Mouse (Mus musculus) forebrain, embryonic 13.5 days (tissue): ENCODE data around the gene Agbl1. TPM values are rescaled to one million over a fixed set of nuclear protein-coding genes. Genes with fewer than 3 reads are reported as not detected.
"Not testable (repeated sequence)": the region's sequence is repeated elsewhere in the genome, so short reads cannot be mapped to it uniquely, and the experiment has no call there.

Experiments
- ATAC-seq: fragments of 200-750 bp; cut with Nextera tagmentation; 2 replicates; pipeline ENCODE4 v1.8.0; 2017
- H3K27ac ChIP-seq: fragments of 300-500 bp; sonication (generic); 2 replicates; pipeline ENCODE4 v1.5.1; 2015; ENCODE audit warnings: inconsistent platforms, mild to moderate bottlenecking, moderate library complexity
- H3K27me3 ChIP-seq: fragments of 300-500 bp; sonication (generic); 2 replicates; pipeline ENCODE4 v1.6.1; 2015; ENCODE audit warnings: mild to moderate bottlenecking, inconsistent platforms
- H3K36me3 ChIP-seq: fragments of 300-500 bp; sonication (generic); 2 replicates; pipeline ENCODE4 v1.6.1; 2015; ENCODE audit warnings: mild to moderate bottlenecking, inconsistent platforms; ENCODE audit not compliant: poor library complexity, severe bottlenecking
- H3K4me1 ChIP-seq: fragments of 300-500 bp; sonication (generic); 2 replicates; pipeline ENCODE4 v1.6.1; 2015; ENCODE audit warnings: inconsistent platforms
- H3K4me2 ChIP-seq: fragments of 300-500 bp; sonication (generic); 2 replicates; pipeline ENCODE4 v1.6.1; 2015; ENCODE audit warnings: inconsistent platforms, mild to moderate bottlenecking, moderate library complexity
- H3K4me3 ChIP-seq: fragments of 300-500 bp; sonication (generic); 2 replicates; pipeline ENCODE4 v1.5.1; 2015; ENCODE audit warnings: mild to moderate bottlenecking, inconsistent platforms
- H3K9ac ChIP-seq: fragments of 300-500 bp; sonication (generic); 2 replicates; pipeline ENCODE4 v1.6.1; 2015; ENCODE audit warnings: mild to moderate bottlenecking, inconsistent platforms
- H3K9me3 ChIP-seq: fragments of 300-500 bp; sonication (generic); replicated peaks from 2 replicates; pipeline ENCODE4 v1.6.1; 2016; ENCODE audit warnings: inconsistent platforms
- WGBS: fragments of 180-500 bp; shearing (Covaris S2); methylation state at CpG from one replicate; pipeline ENCODE4 v1.1.7; 2015; 5-methylcytosine and 5-hydroxymethylcytosine counted together
- polyA plus RNA-seq: library from polyadenylated mRNA; unstranded; fragments of >200 nt; fragmentation: Nextera tagmentation; extraction: Ambion mirVana; gene quantifications from 2 replicates; pipeline ENCODE4 v1.2.1, GENCODE M21; 2015

Agbl1 gene
- 0.16 and 0.18 TPM in 2 replicates for polyA plus RNA-seq

DNA sequence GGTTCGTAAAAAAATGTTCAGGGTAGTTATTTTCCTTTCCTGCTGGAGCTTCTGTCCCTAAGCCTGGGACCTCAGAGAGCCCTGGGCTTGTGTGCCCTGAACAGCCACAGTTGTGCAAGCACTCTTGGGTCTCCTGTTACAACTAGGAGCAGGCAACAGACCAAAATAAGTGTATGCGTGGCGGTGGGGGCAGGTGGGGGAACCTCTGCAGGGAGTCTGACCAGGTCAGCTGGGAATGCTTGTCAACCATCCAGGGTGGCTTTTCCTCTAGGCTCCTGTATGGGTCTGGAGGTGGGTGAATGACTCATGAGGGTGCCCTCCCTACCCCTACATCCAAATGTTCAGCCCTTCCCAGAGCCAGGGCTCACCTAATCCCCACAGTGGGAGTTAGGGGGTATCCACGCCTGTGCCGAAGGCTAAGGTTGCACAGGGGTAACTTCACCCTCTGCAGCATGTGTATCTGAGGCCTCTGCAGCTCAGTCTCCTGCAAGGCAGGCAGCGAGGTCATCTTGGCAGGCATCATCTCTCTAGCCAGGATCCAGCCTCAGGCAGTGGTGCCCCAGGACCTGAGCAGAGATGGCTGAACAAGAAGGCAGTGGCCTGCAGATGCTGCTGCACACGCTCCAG lies at the start of gene Agbl1:
Gene Agbl1, plus strand, starts transcription at position 577 of the 627 bp plus-strand sequence.
- no peak for ATAC-seq
- Histone ChIP-seq H3K9me3 (no peaks in the 10 kb centered on the region), H3K27me3 (no peaks in the 10 kb centered on the region), H3K4me3 (no peak within 1 kb of the TSS), H3K9ac (no peak within 1 kb of the TSS), H3K36me3 (no peaks in the 10 kb centered on the region), H3K4me2 (no peak within 1 kb of the TSS), H3K27ac (no peak within 1 kb of the TSS), H3K4me1 (no peaks in the 10 kb centered on the region)
- WGBS = 69% methylated on average over 7 of the region's 7 CpGs

GRCm38 (mm10) chr7:76185005-76185658 lies 44.6 kb upstream of the Agbl1 start:
- WGBS = 21% methylated on average over 7 of the region's 7 CpGs

DNA sequence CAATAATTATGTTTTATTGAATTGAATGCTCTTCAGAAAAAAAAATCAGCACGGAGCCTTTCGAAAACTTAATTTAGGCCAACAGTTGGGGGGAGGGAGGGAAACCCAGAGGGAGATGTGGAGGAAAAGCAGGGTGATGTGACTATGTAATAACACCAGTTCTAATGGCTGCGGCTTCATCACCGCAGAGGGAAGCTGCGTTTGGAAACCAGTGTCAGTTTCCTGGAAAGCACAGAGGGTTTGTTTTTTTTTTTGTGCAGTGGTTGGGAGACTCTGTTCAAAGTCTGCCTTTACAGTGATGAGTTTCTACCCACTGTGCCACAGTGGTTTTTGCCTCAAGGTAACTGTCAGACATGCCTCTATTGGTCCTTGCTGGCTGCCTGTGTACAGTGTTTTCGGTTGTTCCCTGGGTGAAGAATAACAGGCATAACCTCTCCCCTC lies 44.0 kb upstream of the Agbl1 start:
- H3K9ac ChIP-seq = 0 out of 2 replicates have a peak overlapping the region, but pooled peaks have one; percentile 8
- H3K4me2 ChIP-seq = peak overlapping the region; percentile 48
- ATAC-seq = peak; percentile 72
- H3K36me3 ChIP-seq = no peaks in the 10 kb centered on the region
- peaks cover 30% of the 10 kb centered on the region for H3K4me1 ChIP-seq
- H3K27me3 ChIP-seq = no peaks in the 10 kb centered on the region
- WGBS = 10% methylated on average over 6 of the region's 6 CpGs
- H3K9me3 ChIP-seq = no peaks in the 10 kb centered on the region
- H3K27ac ChIP-seq = peak overlapping the region; percentile 82
- 0 out of 2 replicates have a peak overlapping the region, but pooled peaks have one; percentile 6 for H3K4me3 ChIP-seq

More at GRCm38 (mm10) chr7:76185005-76185658, 44.6 kb upstream of the Agbl1 start:
- H3K27me3 ChIP-seq = no peaks in the 10 kb centered on the region
- H3K9me3 ChIP-seq = no peaks in the 10 kb centered on the region
- H3K27ac ChIP-seq = peak overlapping the region; percentile 82
- 0 out of 2 replicates have a peak overlapping the region, but pooled peaks have one; percentile 6 for H3K4me3 ChIP-seq
- H3K4me2 ChIP-seq = peak overlapping the region; percentile 48
- peaks cover 30% of the 10 kb centered on the region for H3K4me1 ChIP-seq
- no peaks in the 10 kb centered on the region for H3K36me3 ChIP-seq
- no peak overlapping the region for H3K9ac ChIP-seq
- peak; percentile 97 for ATAC-seq

- Histone ChIP-seq H3K36me3 (no peaks in the 10 kb centered on the region), H3K4me1 (no peaks in the 10 kb centered on the region), H3K27me3 (no peaks in the 10 kb centered on the region), H3K4me3 (no peak overlapping the region), H3K9ac (no peak overlapping the region), H3K9me3 (no peaks in the 10 kb centered on the region), H3K4me2 (no peak overlapping the region), H3K27ac (no peak overlapping the region)
- WGBS = 74% methylated on average over 4 of the region's 4 CpGs
- ATAC-seq = no peak
Observed at GRCm38 (mm10) chr7:76218546-76218945, 11.1 kb upstream of the Agbl1 start.

GRCm38 (mm10) chr7:76219797-76220469 lies 9.8 kb upstream of the Agbl1 start:
- Histone ChIP-seq H3K36me3 (no peaks in the 10 kb centered on the region), H3K4me1 (no peaks in the 10 kb centered on the region), H3K4me3 (no peak overlapping the region), H3K27ac (no peak overlapping the region), H3K9ac (no peak overlapping the region), H3K9me3 (no peaks in the 10 kb centered on the region), H3K27me3 (no peaks in the 10 kb centered on the region), H3K4me2 (no peak overlapping the region)
- ATAC-seq = peak; percentile 38; the same call in 1 of the 2 replicates
- WGBS = 56% methylated on average over 7 of the region's 7 CpGs

DNA sequence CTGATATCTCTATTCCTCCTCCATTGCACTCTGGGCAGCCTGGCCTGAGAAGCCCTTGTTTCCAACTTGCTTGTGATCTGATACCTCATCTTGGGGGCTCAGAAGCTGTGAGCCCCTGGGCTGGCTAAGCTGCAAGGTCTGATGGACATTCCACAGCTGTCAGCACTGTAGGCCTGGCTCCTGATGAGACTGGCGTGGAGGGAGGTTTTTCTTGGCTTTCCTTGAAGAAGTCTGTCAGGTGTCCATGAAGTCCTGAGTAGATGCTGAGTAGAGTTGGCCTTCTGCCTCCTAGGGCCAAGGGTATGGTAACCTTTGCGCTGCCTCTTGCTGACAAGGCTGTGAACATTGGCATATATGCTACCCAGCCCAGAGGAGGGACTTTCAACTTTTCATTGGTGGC lies 7.0 kb upstream of the Agbl1 start:
- Histone ChIP-seq H3K9me3 (no peaks in the 10 kb centered on the region), H3K36me3 (no peaks in the 10 kb centered on the region), H3K9ac (no peak overlapping the region), H3K4me2 (no peak overlapping the region), H3K27ac (no peak overlapping the region), H3K27me3 (no peaks in the 10 kb centered on the region), H3K4me3 (no peak overlapping the region), H3K4me1 (no peaks in the 10 kb centered on the region)
- ATAC-seq = no peak
- 86% methylated on average over 2 of the region's 2 CpGs for WGBS

- Histone ChIP-seq H3K4me3 (no peak overlapping the region), H3K9ac (no peak overlapping the region), H3K27me3 (no peaks in the 10 kb centered on the region), H3K9me3 (no peaks in the 10 kb centered on the region), H3K4me2 (no peak overlapping the region), H3K36me3 (no peaks in the 10 kb centered on the region), H3K27ac (no peak overlapping the region), H3K4me1 (no peaks in the 10 kb centered on the region)
- 64% methylated on average over 2 of the region's 2 CpGs for WGBS
- ATAC-seq = no peak
Observed at GRCm38 (mm10) chr7:76228881-76229280, 806 bp upstream of the Agbl1 start.

DNA sequence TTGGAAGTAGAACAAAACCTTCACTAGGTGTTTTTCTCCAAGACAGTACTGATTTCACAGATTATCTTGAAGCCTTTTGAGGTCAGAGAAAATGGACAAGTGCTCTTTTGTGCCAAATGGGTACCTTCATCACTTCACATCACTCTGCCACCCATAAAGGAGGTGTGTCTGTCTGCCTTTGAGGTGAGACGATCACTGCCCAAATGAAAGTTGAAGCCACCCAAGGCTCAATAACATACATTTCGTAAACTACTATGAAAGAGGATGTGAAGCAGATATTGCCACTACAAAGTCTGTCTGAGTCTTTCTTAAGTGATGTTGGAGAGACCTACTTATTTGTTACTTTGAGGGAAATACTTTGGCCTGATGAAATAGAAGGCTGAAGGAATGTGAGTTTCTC lies 4.6 kb downstream of the Agbl1 start:
- no peak overlapping the region for H3K27ac ChIP-seq
- no peak overlapping the region for H3K9ac ChIP-seq
- WGBS = 89% methylated on average over 2 of the region's 2 CpGs
- H3K36me3 ChIP-seq = no peaks in the 10 kb centered on the region
- no peak overlapping the region for H3K4me2 ChIP-seq
- H3K4me3 ChIP-seq = no peak overlapping the region
- no peaks in the 10 kb centered on the region for H3K9me3 ChIP-seq
- H3K27me3 ChIP-seq = no peaks in the 10 kb centered on the region
- ATAC-seq = no peak
- H3K4me1 ChIP-seq = no peaks in the 10 kb centered on the region

DNA sequence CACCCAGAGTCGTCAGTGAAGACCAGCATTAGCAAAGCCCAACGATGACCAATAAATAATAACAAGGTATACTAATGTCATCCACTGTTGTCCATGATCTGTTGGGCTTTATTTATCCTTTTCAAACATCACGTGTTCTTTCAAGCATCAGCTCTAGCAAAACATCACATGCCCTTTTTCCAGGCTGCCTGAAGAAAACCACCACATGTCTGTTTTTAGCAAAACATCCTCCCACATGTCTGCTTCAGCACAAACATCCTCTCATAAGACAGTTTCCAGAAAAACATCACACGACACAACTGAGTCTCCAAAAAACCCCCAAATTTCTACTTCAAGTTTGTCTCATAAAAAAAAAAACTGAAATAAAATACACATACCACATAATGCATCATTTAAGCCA lies 7.8 kb downstream of the Agbl1 start:
- no peak overlapping the region for H3K27ac ChIP-seq
- no peaks in the 10 kb centered on the region for H3K9me3 ChIP-seq
- no peak overlapping the region for H3K9ac ChIP-seq
- no peak overlapping the region for H3K4me3 ChIP-seq
- H3K4me1 ChIP-seq = no peaks in the 10 kb centered on the region
- no peaks in the 10 kb centered on the region for H3K27me3 ChIP-seq
- H3K36me3 ChIP-seq = no peaks in the 10 kb centered on the region
- WGBS = 90% methylated on average over 4 of the region's 4 CpGs
- H3K4me2 ChIP-seq = no peak overlapping the region
- no peak for ATAC-seq

GRCm38 (mm10) chr7:76244839-76245238 lies 15.2 kb downstream of the Agbl1 start:
- not testable (repeated sequence) for H3K4me2 ChIP-seq, H3K4me3 ChIP-seq, H3K9ac ChIP-seq, H3K27me3 ChIP-seq, H3K27ac ChIP-seq, H3K36me3 ChIP-seq, ATAC-seq, H3K9me3 ChIP-seq, H3K4me1 ChIP-seq
- 95% methylated on average over 18 of the region's 18 CpGs for WGBS

GRCm38 (mm10) chr7:76275061-76275460 lies 45.4 kb downstream of the Agbl1 start:
- H3K4me3 ChIP-seq = no peak overlapping the region
- H3K9ac ChIP-seq = no peak overlapping the region
- no peak overlapping the region for H3K4me2 ChIP-seq
- no peaks in the 10 kb centered on the region for H3K27me3 ChIP-seq
- ATAC-seq = no peak
- no peaks in the 10 kb centered on the region for H3K36me3 ChIP-seq
- H3K9me3 ChIP-seq = no peaks in the 10 kb centered on the region
- H3K4me1 ChIP-seq = no peaks in the 10 kb centered on the region
- no peak overlapping the region for H3K27ac ChIP-seq

- no peak for ATAC-seq
- Histone ChIP-seq H3K27me3 (no peaks in the 10 kb centered on the region), H3K9ac (no peak overlapping the region), H3K27ac (no peak overlapping the region), H3K36me3 (no peaks in the 10 kb centered on the region), H3K9me3 (no peaks in the 10 kb centered on the region), H3K4me3 (no peak overlapping the region), H3K4me1 (no peaks in the 10 kb centered on the region), H3K4me2 (no peak overlapping the region)
- WGBS = 46% methylated on average over 2 of the region's 2 CpGs
Observed at GRCm38 (mm10) chr7:76282831-76283230, 53.1 kb downstream of the Agbl1 start.
